Mouse (Mus musculus) induced T-regulatory cell, adult 2 months (primary cell): ENCODE data around the gene Ctdspl.

Experiments
- DNase-seq: peaks from one replicate; pipeline ENCODE4 v3.0.0-alpha.2; 2012; ENCODE audit warnings: low read depth

Gene Ctdspl

DNA sequence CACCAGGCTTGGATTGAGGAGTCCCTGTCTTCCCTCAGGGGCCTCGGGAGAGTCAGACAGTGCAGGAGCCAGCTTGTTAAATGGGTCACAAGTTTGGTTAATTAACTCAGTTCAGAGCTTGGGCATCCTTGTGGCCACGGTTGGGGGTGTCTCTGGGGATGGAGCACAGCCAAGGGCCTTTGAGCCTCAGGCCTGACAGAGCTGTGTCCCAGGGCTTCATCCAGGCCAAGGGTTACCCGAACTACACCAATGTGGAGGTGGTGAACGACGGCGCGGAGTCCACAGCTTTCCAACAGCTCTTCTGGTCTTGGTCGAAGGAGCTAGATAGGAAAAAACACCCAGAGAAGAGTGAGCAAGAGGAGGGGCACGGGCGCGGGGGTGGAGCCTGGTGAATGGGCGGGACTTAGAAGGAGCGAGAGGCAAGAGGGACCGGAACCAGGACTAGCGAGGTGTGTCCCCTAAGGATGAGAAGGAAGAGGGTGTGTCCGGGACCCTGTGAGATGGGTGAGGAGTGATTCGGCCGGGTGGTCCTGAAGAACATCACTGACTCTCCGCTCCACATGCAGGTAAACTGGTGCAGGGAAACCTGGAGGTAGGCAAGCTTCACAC, 136.9 kb downstream of the Ctdspl start:
- peak; percentile 51 for DNase-seq

DNA sequence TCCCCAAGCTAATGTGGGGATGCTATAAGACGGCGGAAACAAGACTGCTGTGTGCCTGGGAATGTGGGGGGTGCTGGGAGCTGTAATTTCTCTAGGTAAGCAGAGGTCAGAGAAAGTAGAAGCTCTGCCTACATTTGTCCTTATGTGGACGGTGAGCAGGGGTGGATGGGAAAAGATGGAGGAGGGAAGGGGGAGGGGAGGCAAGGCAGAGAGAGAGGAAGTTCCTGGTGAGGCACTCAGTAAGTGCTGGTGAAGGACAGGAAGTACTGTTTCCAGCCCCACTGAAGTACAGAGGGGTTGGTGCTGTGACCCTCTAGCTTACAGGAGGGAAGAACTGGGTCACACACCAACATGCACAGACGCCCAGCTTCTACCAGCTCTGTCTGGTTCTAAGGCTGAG, 138.0 kb downstream of the Ctdspl start:
- peak; percentile 18 for DNase-seq

DNA sequence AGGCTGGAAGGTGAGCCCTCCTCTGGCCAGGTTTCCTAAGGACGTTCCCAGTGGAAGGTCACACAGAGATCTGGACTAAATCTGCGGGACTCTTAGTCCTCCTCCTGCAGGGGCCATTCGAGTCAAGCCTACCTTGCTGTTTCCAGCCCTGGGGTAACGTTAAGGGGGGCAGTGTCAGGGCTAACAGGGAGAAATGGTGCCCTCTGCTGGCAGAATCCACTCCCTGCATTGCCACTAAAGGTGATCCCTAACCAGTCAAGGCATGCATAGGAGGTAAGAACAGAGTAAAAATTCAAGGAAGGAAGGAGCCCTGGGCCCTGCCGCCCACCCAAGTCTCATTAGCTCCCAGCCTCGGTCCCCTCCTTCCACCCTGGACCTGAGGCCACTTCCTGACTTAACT, 141.3 kb downstream of the Ctdspl start:
- DNase-seq: peak; percentile 75

DNA sequence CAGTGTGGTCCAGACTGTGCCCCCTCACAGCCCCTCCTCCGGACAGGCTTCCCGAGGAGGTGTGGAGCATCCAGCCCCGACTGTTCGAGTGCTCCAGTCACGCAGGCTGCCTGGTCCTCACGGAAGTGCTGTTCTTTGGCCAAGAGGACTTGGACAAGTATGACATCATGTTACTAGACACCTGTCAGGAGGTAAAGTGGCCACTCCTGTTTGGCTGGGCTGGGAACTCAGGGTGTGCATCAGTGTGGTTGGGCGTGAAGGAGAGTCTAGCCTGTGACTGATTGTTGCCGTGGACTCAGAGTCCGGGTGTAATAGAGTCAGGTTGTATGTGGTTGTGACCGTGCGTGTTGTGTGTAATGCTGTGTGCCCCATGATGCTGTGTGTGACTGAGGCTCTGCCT, 142.0 kb downstream of the Ctdspl start:
- DNase-seq: no peak

DNA sequence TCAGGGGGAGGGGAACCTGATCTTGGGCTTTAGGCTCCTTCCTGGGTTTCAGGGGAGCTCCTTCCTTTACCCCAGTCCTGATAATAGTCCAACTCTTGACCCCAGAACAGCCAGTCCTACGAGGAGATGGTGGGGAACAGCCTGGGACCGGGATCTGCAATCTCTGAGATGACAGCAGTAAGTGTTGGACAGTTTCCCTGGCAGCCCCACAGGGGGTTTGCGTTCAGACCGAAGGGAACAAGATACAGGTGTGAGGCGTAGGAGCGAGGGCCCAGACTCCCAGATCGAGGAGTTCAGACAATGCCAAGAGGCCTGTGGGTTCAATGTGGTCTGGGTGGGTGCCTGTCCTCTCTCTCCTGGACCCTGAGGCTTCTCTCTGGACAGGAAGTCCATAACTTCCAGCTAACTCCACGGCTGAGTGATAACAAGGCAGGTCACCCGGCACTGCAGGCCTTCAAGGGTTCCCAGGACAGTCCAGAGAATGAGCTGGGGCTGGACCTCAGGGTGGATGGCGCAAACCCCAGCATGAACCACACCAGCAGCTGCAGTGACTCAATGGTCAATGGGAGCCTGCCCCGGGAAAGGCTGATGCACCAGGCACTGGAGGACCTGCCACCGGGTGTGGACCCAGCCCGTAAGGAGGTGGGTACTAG, 144.0 kb downstream of the Ctdspl start:
- DNase-seq: no peak

DNA sequence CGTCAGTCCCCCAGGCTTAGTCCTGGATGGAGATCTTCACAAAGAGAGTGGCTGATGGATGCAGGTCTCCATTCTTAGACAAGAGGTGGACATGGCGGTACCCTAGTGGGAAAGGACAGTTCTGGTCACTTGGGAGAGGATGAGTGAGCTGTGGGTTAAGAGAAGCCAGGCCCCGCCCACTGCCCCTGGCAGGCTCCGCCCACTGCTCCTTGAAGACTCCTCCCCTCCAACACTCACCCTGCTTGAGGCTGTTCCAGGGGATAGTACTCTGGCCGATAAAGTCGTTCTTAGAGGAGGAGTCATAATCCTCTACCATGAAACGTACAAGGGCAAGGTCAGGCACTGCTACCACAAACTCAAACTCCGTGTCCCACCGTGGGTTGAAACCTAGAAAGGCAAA, 145.5 kb downstream of the Ctdspl start:
- DNase-seq: no peak

DNA sequence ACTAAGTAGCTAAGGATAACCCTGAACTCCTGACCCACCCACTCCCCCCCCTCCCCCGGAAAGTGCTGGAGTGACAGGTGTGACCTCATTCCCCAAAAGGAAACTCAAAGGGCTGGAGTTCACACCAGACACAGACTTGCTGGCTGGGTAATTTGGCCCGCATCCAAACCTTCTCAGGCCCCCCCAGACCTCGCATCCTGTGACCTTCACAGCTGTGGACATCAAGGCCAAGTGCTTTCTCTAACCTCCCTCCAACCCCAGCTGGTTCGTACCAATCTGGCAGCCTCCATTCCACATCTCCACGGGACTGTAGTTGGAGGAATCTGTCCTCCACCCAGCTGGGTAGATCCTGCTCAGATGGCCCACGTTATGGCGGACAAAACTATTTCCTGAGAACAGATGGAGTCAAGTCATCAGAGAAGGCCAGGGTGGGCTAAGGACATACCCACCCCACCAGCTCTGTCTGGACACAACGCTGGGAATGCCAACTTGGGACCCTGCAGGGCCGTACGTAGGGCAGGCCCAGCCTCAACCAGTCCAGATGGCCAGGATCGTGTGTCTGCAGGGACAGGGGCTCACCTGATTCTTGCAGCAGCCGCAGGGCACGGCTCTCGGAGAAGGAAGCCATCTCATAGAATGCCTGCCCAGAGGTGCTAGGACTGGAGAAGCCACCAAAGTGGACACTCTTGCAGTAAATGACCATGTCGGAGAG, 147.1 kb downstream of the Ctdspl start:
- no peak for DNase-seq

DNA sequence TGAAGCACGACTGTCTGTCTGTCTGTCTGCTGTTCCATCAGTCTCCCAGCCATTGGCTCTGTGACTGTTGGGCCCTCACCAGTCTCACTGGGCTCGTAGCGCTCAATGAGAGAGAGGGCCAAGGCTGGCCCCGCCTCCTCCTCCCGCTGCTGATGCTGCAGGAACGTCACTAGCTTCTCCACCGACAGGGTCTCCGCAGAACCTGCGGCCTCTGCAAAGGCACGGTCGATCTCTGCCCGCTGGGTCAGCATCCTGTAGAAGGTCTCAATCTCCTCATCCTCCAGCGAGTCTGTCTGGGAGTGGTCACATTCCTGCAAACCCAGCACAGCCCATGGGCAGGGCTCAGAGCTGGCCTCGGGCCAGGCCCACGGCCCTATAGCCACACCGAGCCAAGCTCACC, 149.4 kb downstream of the Ctdspl start:
- no peak for DNase-seq

DNA sequence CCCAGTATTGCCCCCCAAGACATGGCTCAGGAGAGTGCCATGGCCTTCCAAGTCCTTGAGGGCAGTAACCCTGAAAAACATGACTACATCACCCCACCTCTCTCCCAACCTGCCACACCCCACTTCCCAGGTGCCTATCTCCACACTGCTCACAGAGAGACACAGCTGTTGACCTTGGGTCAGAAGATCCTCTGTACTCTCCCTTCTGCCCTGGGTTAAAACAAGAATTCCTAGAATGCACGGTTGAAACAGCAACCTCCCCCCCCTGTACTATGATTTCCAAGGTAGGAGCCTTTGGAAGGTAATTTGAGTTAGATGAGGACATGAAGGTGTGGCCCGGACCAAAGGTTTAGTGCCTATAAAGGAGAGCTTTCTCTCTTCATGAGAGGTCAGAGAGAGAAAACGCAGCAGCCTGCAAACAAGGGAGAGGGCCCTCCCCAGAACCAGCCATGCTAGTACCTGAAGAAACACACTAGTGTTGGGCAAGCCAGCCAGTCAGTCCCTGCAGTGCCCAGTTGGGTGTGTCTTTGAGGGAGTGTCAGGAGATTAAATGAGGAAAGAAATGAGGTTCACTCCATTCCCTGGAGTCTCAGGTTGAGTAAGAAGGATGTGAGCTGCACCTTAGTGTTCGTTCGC, 153.9 kb downstream of the Ctdspl start:
- no peak for DNase-seq

DNA sequence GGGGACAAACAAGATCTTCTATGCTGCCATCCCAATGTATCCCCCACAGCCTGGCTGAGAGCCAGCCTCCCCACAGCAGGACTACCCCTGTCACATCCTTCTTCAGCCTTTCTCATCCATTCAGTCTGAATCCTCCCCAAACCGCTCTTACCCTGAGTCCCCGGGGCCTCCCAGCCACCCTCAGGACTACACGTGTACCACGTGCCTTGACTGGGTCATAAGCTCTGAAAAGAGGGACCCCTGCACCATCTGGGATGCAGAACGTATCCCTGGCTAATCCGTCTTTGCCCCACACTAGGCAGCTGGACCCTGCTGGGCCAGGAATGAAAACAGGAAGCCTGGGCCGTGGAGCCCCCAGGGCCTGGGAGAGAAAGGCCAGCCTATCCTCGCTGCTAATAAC, 155.8 kb downstream of the Ctdspl start:
- no peak for DNase-seq

DNA sequence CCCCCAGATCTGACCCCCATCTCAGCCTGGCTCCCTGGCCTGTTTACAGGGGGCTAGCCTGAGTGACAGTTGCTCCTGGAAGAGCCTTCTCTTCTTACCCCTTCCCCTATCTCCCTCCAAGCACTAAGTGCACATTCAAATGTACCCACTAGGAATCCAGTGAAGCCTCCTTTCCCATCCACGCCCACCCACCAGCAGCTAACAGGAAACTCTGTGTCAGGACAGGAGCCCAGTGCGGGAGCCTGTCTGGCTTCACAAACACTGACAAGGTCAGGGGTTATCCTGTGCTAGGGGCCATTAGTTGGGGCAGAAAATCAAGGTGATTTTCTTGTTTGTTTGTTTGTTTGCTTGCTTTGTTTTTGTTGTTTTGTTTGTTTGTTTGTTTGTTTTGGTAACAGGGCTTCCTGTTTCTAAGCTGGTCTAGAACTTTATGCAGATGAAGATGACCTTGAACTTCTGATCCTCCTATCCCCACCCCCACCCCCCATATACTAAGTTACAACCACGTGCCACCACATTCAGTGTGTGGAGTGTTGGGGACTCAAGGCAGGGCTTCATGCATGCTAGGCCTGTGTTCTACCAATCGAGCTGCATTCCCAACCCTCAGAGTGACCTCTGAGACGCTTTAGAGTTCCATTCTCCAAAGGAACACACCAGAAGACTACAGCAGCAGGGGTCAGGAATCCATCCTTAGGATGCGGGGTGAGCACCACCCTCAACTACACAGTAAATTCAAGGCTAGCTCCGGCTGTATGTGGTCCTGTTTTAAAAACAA, 156.6 kb downstream of the Ctdspl start:
- DNase-seq: no peak

DNA sequence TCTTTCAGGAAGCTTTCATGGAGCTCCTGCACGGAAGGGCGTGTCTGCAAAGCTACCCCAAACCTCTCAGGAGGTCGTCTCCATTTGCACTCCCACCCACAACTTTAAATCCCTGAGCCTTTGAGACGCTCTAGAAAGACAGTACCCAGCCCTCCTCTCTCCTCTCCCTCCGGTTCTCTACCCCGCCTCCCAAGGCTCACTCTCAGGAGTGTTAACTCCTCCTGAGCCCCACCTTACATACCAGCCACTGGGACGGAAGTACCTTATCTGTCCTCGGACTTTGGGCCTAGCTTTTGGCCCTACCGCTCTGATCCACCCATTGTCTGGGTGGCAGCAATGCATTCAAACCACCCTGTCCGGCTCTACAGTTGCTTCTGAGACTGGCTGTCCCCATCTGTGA, 157.7 kb downstream of the Ctdspl start:
- DNase-seq: no peak

DNA sequence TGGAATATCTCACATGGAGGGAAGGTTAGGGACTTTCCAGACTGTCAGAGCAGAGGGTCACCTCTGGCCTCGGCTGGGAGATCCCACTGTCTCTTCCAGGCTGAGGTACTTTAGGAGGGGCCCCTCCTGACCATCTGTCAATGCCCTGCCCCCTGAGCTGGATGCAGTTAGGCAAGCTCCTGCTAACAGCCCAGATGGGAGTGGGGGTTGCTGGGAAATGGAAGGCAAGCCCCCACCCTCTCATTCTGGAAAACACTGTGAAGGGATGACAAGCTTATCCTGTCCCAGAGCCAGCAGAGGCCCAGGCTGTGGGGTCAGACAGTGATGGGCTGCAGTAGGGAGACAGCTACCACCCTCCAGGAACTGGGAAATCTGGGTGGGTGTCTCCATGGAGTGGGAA, 160.2 kb downstream of the Ctdspl start:
- DNase-seq: no peak

DNA sequence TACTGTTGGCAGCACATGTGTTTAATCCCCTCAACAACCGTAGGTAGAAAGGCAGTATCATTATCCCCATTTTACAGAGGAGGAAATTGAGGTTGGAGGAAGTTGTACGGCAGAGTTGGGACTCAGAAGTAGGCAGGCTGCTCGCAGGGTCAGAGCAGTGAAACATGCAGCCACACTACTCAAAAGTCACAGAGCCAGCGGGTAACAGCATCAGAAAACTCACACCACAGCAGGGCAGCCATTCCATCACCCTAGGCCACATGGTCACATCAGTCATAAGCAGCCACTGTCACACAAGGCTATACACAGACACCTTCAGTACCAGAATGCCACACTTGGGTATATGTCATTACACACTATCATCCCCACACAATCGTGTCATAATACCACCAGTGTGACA, 161.1 kb downstream of the Ctdspl start:
- DNase-seq: no peak

DNA sequence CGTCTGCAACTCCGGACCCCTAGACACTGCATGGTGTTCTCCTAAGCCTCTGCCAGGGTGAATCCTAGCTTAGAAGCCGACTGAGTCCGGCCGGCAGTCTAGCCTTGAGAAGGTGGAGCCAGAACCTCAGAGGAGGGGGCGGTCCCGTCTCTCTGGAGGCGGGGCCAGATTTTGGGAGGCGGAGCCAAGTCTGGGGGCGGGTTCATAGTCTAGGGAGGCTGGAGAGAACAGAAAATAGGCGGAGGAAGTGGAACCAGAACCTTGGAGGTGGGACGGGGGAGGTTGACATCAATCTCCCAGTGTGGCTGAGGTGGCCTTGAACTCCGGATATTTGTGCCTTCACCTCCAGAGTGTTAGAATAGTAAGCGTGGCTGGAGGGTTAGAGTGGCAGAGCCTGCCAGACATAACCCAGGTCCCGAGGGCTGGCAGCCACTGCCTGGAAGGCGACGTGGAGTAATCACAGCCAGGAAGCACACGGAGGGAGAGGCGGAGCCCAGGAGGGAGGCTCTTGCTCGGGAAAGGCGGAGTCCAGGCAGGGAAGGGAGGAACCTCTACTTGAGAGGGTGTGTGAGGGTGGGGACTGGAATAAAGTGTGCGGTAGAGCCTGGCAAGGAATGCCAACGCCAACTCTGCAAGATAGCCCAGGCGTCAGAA, 162.0 kb downstream of the Ctdspl start:
- DNase-seq: peak; percentile 91

DNA sequence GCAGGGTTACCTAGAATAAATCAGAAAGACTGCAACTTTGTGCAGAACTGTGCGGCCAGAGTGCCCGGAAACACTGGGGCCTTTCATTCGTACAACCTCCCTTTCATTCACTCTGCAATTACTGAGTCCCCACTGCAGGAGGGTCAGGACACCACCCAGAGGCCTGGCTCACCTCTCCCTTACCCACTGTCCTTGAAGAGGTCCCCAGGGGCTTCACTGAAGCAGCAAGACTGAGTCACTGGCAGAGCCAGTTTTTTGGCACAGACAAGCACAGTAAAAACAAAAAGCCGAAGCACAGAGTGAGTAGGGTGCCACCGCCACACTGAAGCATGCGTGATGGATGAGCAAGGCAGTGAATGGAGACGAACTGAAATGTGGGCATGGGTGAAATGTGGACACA, 163.2 kb downstream of the Ctdspl start:
- no peak for DNase-seq

DNA sequence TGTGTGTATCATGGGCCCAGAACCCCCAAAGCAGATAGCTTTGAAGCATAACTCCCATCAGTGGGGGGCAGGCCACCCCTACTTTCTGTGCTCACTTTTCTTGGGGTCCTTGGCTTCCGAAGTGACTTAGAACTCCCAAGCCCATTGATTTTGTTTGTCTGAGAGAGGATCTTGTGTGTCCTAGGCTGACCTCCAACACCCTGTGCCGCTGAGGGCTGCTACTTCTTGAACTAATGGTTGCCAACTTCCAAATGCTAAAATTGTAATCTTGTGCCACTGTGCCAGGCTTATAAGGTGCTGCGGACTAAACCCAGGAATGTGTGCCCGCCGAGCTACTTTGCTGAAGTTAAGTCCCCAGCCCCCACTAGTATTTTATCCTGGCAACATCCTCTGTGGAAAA, 164.2 kb downstream of the Ctdspl start:
- no peak for DNase-seq

DNA sequence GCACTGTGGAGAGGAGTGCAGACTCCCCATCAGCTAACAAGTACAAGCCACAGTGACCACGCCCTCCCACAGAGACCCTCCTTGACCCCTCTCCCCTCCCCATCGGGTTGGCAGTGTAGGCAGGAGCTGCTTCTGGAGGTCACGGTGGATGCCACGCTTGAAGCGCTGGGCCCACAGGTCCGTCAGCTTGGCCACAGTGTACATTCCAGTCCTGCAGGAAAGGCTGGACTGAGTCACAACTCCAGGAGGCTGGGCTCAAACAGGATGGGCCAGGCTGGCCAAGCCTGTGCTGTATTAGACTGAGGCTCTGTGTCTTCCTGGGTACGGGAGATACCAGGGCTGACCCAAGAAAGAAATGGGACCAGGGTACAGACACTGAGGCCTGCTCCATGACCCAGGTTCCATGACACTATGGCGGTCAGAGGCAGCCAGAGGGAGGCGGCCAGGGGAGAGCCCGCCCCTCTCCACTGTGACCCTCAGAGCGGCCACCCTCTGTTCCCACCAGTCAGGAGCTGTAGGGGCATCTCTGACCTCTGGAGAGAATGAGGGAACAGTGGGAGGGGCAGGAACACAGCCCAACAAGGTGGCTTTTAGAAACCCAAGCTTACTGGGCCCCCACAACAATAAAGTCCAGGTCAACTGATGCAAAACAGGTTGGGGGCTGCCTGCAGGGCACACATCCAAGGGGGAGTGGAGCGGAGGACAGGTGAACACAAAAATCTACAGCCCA, 165.5 kb downstream of the Ctdspl start:
- DNase-seq: no peak

DNA sequence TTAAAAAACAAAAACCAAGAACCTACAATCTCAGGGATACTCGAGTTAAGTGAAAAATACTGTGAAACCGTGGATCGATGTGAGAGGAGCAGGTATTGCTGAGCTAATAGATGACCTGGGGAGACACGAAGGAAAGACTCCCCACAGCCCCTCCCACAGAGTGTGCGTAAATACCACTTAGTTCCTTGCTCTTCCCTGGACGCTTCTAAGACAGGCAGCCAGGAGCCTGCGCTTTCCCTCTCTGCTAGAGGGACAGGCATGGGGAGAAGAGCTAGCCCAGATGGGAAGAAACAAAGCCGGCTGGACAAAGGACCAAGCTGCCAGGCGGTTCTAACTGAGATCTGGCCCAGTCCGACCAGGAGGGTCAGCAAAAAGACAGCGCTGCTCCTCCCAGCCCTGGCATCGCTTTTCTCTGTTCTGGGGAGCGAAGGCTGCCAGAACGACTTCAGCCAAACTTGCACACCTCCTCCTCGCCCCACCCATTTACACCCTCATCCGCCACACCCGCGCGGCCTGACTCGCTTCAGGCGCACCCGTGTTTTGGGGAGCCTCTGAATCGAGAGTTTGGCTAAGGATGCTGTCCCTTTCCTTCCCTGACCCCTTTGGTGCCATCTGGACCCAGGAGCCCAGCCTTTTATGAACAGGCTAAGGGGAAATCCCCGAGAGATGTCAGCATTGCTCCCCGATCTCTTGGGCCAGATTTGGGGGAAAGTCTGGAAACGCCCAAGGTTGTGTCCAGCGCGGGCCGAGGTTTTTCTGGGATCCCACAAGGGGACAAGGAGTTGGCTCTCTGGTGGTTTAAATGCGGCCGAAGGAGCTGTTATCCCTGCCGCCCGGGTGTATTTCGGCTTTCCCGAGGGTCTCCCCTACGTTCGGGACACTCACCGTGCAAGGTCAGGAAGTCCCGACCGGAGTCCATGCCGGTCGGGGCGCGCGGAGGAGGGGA, 166.5 kb downstream of the Ctdspl start:
- peak; percentile 69 for DNase-seq
